Mouse (Mus musculus) kidney, postnatal 0 days (tissue): ENCODE results near the gene Ceacam9. TPM values are rescaled to one million over a fixed set of nuclear protein-coding genes. Genes with fewer than 3 reads are reported as not detected.

Experiments
- ATAC-seq: fragments of 200-750 bp; cut with Nextera tagmentation; replicated peaks from 2 replicates; pipeline ENCODE4 v1.8.0; 2017; ENCODE audit warnings: low read depth, moderate number of reproducible peaks, moderate TSS enrichment, moderate library complexity; ENCODE audit not compliant: low FRiP score
- DNase-seq: peaks from one replicate; pipeline ENCODE4 v3.0.0-alpha.2; 2016; ENCODE audit warnings: low spot score
- H3K27ac ChIP-seq: fragments of 300-500 bp; sonication (generic); 2 replicates; pipeline ENCODE4 v1.5.1; 2014; ENCODE audit warnings: mild to moderate bottlenecking
- H3K27me3 ChIP-seq: fragments of 300-500 bp; sonication (generic); 2 replicates; pipeline ENCODE4 v1.6.1; 2014; ENCODE audit warnings: low read length, mixed read lengths; ENCODE audit not compliant: insufficient read depth
- H3K36me3 ChIP-seq: fragments of 300-500 bp; sonication (generic); 2 replicates; pipeline ENCODE4 v1.6.1; 2014; ENCODE audit warnings: low read length, mixed read lengths; ENCODE audit not compliant: insufficient read depth
- H3K4me1 ChIP-seq: fragments of 300-500 bp; sonication (generic); replicated peaks from 2 replicates; pipeline ENCODE4 v1.6.1; 2014; ENCODE audit warnings: antibody characterized with exemption, low read length, mixed read lengths; ENCODE audit not compliant: insufficient read depth
- H3K4me2 ChIP-seq: fragments of 300-500 bp; sonication (generic); 2 replicates; pipeline ENCODE4 v1.6.1; 2014; ENCODE audit warnings: mild to moderate bottlenecking, low read length, moderate library complexity, mixed read lengths
- H3K4me3 ChIP-seq: fragments of 300-500 bp; sonication (generic); replicated peaks from 2 replicates; pipeline ENCODE4 v1.5.1; 2014; ENCODE audit warnings: low read depth, low read length
- H3K9ac ChIP-seq: fragments of 300-500 bp; sonication (generic); 2 replicates; pipeline ENCODE4 v1.6.1; 2014; ENCODE audit warnings: low read depth, low read length
- H3K9me3 ChIP-seq: fragments of 300-500 bp; sonication (generic); replicated peaks from 2 replicates; pipeline ENCODE4 v1.6.1; 2016; ENCODE audit warnings: low read length, inconsistent platforms, mixed read lengths
- CTCF ChIP-seq: IDR thresholded peaks from 2 replicates; pipeline ENCODE4 v1.5.1; 2016; ENCODE audit warnings: antibody characterized with exemption, low read depth, mild to moderate bottlenecking, moderate library complexity
- WGBS: fragments of 180-500 bp; shearing (Covaris S2); extraction: QIAGEN DNeasy Blood & Tissue Kit; methylation state at CpG from one replicate; pipeline ENCODE4 v1.1.7; 2014; 5-methylcytosine and 5-hydroxymethylcytosine counted together
- polyA plus RNA-seq: library from polyadenylated mRNA; unstranded; fragments of >200 nt; fragmentation: Nextera tagmentation; extraction: Ambion mirVana; gene quantifications from 2 replicates; pipeline ENCODE4 v1.2.1, GENCODE M21; 2015

The Ceacam9 gene
- polyA plus RNA-seq, 1 experiment from 2014 or later = not detected

GRCm38 (mm10) chr7:16758872-16759574 is 37.3 kb downstream of the Ceacam9 start:
- H3K9ac ChIP-seq = no peak overlapping the region
- no peak for DNase-seq

GRCm38 (mm10) chr7:16760292-16760691 is 38.6 kb downstream of the Ceacam9 start:
- Histone ChIP-seq H3K4me3 (no peak overlapping the region), H3K4me2 (no peak overlapping the region), H3K27ac (peak overlapping the region; percentile 82), H3K9ac (no peak overlapping the region), H3K36me3 (no peaks in the 10 kb centered on the region), H3K27me3 (no peaks in the 10 kb centered on the region), H3K9me3 (no peaks in the 10 kb centered on the region), H3K4me1 (no peaks in the 10 kb centered on the region)
- TF ChIP-seq CTCF = no peak
- ATAC-seq = no peak
- 24% methylated on average over 8 of the region's 8 CpGs for WGBS
- peak; percentile 65 for DNase-seq

More at GRCm38 (mm10) chr7:16758872-16759574, 37.3 kb downstream of the Ceacam9 start:
- no peaks in the 10 kb centered on the region for H3K36me3 ChIP-seq
- no peak overlapping the region for H3K4me2 ChIP-seq
- H3K27me3 ChIP-seq = no peaks in the 10 kb centered on the region
- H3K9me3 ChIP-seq = no peaks in the 10 kb centered on the region
- no peak overlapping the region for H3K4me3 ChIP-seq
- no peak overlapping the region for H3K27ac ChIP-seq
- 80% methylated on average over 10 of the region's 11 CpGs for WGBS
- H3K4me1 ChIP-seq = no peaks in the 10 kb centered on the region
- TF ChIP-seq CTCF = no peak
- no peak for ATAC-seq

- peak; percentile 91 for DNase-seq
- Histone ChIP-seq H3K9me3 (no peaks in the 10 kb centered on the region), H3K9ac (no peak overlapping the region)
Measured at GRCm38 (mm10) chr7:16761005-16761481, 39.3 kb downstream of the Ceacam9 start.

GRCm38 (mm10) chr7:16761630-16762029 is 39.9 kb downstream of the Ceacam9 start:
- no peaks in the 10 kb centered on the region for H3K9me3 ChIP-seq
- DNase-seq = peak; percentile 24
- H3K27ac ChIP-seq = peak overlapping the region; percentile 65
- WGBS = 50% methylated on average over 5 of the region's 5 CpGs
- no peaks in the 10 kb centered on the region for H3K4me1 ChIP-seq
- no peak overlapping the region for H3K4me3 ChIP-seq
- TF ChIP-seq CTCF = no peak
- no peaks in the 10 kb centered on the region for H3K36me3 ChIP-seq
- H3K4me2 ChIP-seq = no peak overlapping the region
- H3K9ac ChIP-seq = no peak overlapping the region
- ATAC-seq = 0 out of 2 replicates have a peak, but pooled peaks have one; percentile 7
- H3K27me3 ChIP-seq = no peaks in the 10 kb centered on the region

More at GRCm38 (mm10) chr7:16761005-16761481, 39.3 kb downstream of the Ceacam9 start:
- TF ChIP-seq CTCF = no peak
- Histone ChIP-seq H3K4me2 (peak overlapping the region; percentile 25; the same call in 1 of the 2 replicates), H3K27ac (peak overlapping the region; percentile 82), H3K4me3 (no peak overlapping the region), H3K27me3 (no peaks in the 10 kb centered on the region), H3K4me1 (no peaks in the 10 kb centered on the region), H3K36me3 (no peaks in the 10 kb centered on the region)
- ATAC-seq = peak; percentile 61; the same call in 1 of the 2 replicates
- 36% methylated on average over 10 of the region's 10 CpGs for WGBS

- no peak overlapping the region for H3K4me3 ChIP-seq
- DNase-seq (no peak), ATAC-seq (no peak)
- TF ChIP-seq CTCF = no peak
- no peaks in the 10 kb centered on the region for H3K27me3 ChIP-seq
- H3K9me3 ChIP-seq = no peaks in the 10 kb centered on the region
- no peaks in the 10 kb centered on the region for H3K4me1 ChIP-seq
- no peak overlapping the region for H3K27ac ChIP-seq
- WGBS = 87% methylated on average over 7 of the region's 7 CpGs
- H3K4me2 ChIP-seq = no peak overlapping the region
- H3K36me3 ChIP-seq = no peaks in the 10 kb centered on the region
- H3K9ac ChIP-seq = no peak overlapping the region
Measured at GRCm38 (mm10) chr7:16763463-16764218, 41.9 kb downstream of the Ceacam9 start.

- H3K9ac ChIP-seq = no peak overlapping the region
- H3K9me3 ChIP-seq = no peaks in the 10 kb centered on the region
- H3K4me3 ChIP-seq = no peak overlapping the region
- H3K4me1 ChIP-seq = no peaks in the 10 kb centered on the region
- no peaks in the 10 kb centered on the region for H3K27me3 ChIP-seq
- WGBS = 53% methylated on average over 2 of the region's 2 CpGs
- TF ChIP-seq CTCF = no peak
- DNase-seq (no peak), ATAC-seq (no peak)
- H3K27ac ChIP-seq = no peak overlapping the region
- no peak overlapping the region for H3K4me2 ChIP-seq
- no peaks in the 10 kb centered on the region for H3K36me3 ChIP-seq
Measured at GRCm38 (mm10) chr7:16766443-16766842, 44.7 kb downstream of the Ceacam9 start.

Other genes starting within 250 kb of the Ceacam9 start
- 0.33 TPM in 2 replicates for gene Npas1, start 244.2 kb upstream of the Ceacam9 start, polyA plus RNA-seq
- gene Arhgap35, start 106.9 kb upstream of the Ceacam9 start, polyA plus RNA-seq = 10.3 and 10.9 TPM in 2 replicates
- not detected in 2 replicates for gene Ceacam15, start 46.2 kb upstream of the Ceacam9 start, polyA plus RNA-seq
- 262 and 263 TPM in 2 replicates for gene Ap2s1, start 16.5 kb downstream of the Ceacam9 start, polyA plus RNA-seq
- 49.0 and 55.8 TPM in 2 replicates for gene Slc1a5, start 59.4 kb downstream of the Ceacam9 start, polyA plus RNA-seq
- gene Strn4, start 94.0 kb downstream of the Ceacam9 start, polyA plus RNA-seq = 65.4 and 71.2 TPM in 2 replicates
- gene Fkrp, start 94.8 kb downstream of the Ceacam9 start, polyA plus RNA-seq = 31.0 and 32.0 TPM in 2 replicates
- gene Prkd2, start 121.0 kb downstream of the Ceacam9 start, polyA plus RNA-seq = 12.8 and 15.1 TPM in 2 replicates
- gene Dact3, start 153.4 kb downstream of the Ceacam9 start, polyA plus RNA-seq = 3.7 and 4.3 TPM in 2 replicates
- gene Gng8, start 169.9 kb downstream of the Ceacam9 start, polyA plus RNA-seq = 7.3 and 8.9 TPM in 2 replicates
- 2.2 and 2.3 TPM in 2 replicates for gene Ptgir, start 184.6 kb downstream of the Ceacam9 start, polyA plus RNA-seq
- 134 and 136 TPM in 2 replicates for gene Calm3, start 202.2 kb downstream of the Ceacam9 start, polyA plus RNA-seq
- gene Pnmal2, start 222.8 kb downstream of the Ceacam9 start, polyA plus RNA-seq = 7.0 and 8.1 TPM in 2 replicates
- gene Pnmal1, start 237.8 kb downstream of the Ceacam9 start, polyA plus RNA-seq = 0.28 and 0.33 TPM in 2 replicates